Mouse (Mus musculus) monocyte, adult 59 days (primary cell): ENCODE data around the gene Ctnnd2. TPM values are rescaled to one million over a fixed set of nuclear protein-coding genes. Genes with fewer than 3 reads are reported as not detected.

Experiments used
- total RNA-seq, 2 experiments: library from RNA; stranded (reverse); gene quantifications; one replicate each; pipeline ENCODE4 v1.2.4; 2023

Gene Ctnnd2
- total RNA-seq, result 1 to 10 TPM; 2.0 to 2.3 TPM

GRCm38 (mm10) chr15:30172391-30173281, at the start of gene Ctnnd2:
Ctnnd2 (plus strand) TSS chr15:30172593.

